Mouse (Mus musculus) stomach, embryonic 14.5 days (tissue): Measurements from ENCODE around the gene Unc5b. TPM values are rescaled to one million over a fixed set of nuclear protein-coding genes. Genes with fewer than 3 reads are reported as not detected.

Experiments used
- ATAC-seq: fragments of 200-750 bp; cut with Nextera tagmentation; 2 replicates; pipeline ENCODE4 v1.8.0; 2017; ENCODE audit warnings: low read depth, moderate TSS enrichment; ENCODE audit not compliant: insufficient number of reproducible peaks, insufficient read depth, low FRiP score
- H3K27ac ChIP-seq: fragments of 300-500 bp; sonication (generic); 2 replicates; pipeline ENCODE4 v1.5.1; 2014; ENCODE audit warnings: mild to moderate bottlenecking, low read length, moderate library complexity, mixed read lengths
- H3K27me3 ChIP-seq: fragments of 300-500 bp; sonication (generic); 2 replicates; pipeline ENCODE4 v1.6.1; 2014; ENCODE audit warnings: low read length, control low read depth, mixed read lengths; ENCODE audit not compliant: control insufficient read depth, insufficient read depth
- H3K36me3 ChIP-seq: fragments of 300-500 bp; sonication (generic); 2 replicates; pipeline ENCODE4 v1.6.1; 2014; ENCODE audit warnings: mild to moderate bottlenecking, control low read depth, low read length, moderate library complexity, mixed read lengths; ENCODE audit not compliant: control insufficient read depth, insufficient read depth
- H3K4me1 ChIP-seq: fragments of 300-500 bp; sonication (generic); 2 replicates; pipeline ENCODE4 v1.6.1; 2014; ENCODE audit warnings: low read length, control low read depth, mixed read lengths; ENCODE audit not compliant: control insufficient read depth, insufficient read depth
- H3K4me2 ChIP-seq: fragments of 300-500 bp; sonication (generic); replicated peaks from 2 replicates; pipeline ENCODE4 v1.6.1; 2014; ENCODE audit warnings: low read depth, low read length, control low read depth
- H3K4me3 ChIP-seq: fragments of 300-500 bp; sonication (generic); 2 replicates; pipeline ENCODE4 v1.5.1; 2014; ENCODE audit warnings: low read depth, low read length, control low read depth
- H3K9ac ChIP-seq: fragments of 300-500 bp; sonication (generic); replicated peaks from 2 replicates; pipeline ENCODE4 v1.6.1; 2014; ENCODE audit warnings: low read depth, mild to moderate bottlenecking, control low read depth, low read length, moderate library complexity, mixed read lengths
- H3K9me3 ChIP-seq: fragments of 300-500 bp; sonication (generic); 2 replicates; pipeline ENCODE4 v1.6.1; 2016; ENCODE audit warnings: low read depth, low read length, control low read depth; ENCODE audit not compliant: control insufficient read depth
- WGBS: fragments of 180-500 bp; shearing (Covaris S2); extraction: QIAGEN DNeasy Blood & Tissue Kit; methylation state at CpG from one replicate; pipeline ENCODE4 v1.1.7; 2014; 5-methylcytosine and 5-hydroxymethylcytosine counted together
- polyA plus RNA-seq: library from polyadenylated mRNA; unstranded; fragments of >200 nt; fragmentation: Nextera tagmentation; extraction: Ambion mirVana; gene quantifications from 2 replicates; pipeline ENCODE4 v1.2.1, GENCODE M21; 2014

Unc5b gene
- polyA plus RNA-seq, 1 experiment from 2014 or later = 4.2 TPM

GRCm38 (mm10) chr10:60807531-60808185 lies 23.7 kb downstream of the Unc5b start:
- Histone ChIP-seq H3K4me2 (peak overlapping the region; percentile 11), H3K27ac (peak overlapping the region; percentile 75), H3K9ac (no peak overlapping the region), H3K4me1 (peaks cover 36% of the 10 kb centered on the region), H3K36me3 (no peaks in the 10 kb centered on the region), H3K27me3 (no peaks in the 10 kb centered on the region), H3K4me3 (no peak overlapping the region), H3K9me3 (no peaks in the 10 kb centered on the region)
- ATAC-seq = peak; percentile 56; the same call in 1 of the 2 replicates
- 30% methylated on average over 22 of the region's 22 CpGs for WGBS

- H3K4me1 ChIP-seq = peaks cover 26% of the 10 kb centered on the region
- no peaks in the 10 kb centered on the region for H3K9me3 ChIP-seq
- H3K9ac ChIP-seq = no peak overlapping the region
- WGBS = 74% methylated on average over 8 of the region's 8 CpGs
- no peak overlapping the region for H3K27ac ChIP-seq
- no peaks in the 10 kb centered on the region for H3K27me3 ChIP-seq
- no peaks in the 10 kb centered on the region for H3K36me3 ChIP-seq
- H3K4me2 ChIP-seq = no peak overlapping the region
- ATAC-seq = no peak
- H3K4me3 ChIP-seq = no peak overlapping the region
Measured at GRCm38 (mm10) chr10:60806207-60806538, 25.2 kb downstream of the Unc5b start.

GRCm38 (mm10) chr10:60805436-60806206 lies 25.8 kb downstream of the Unc5b start:
- WGBS = 68% methylated on average over 21 of the region's 21 CpGs
- peaks cover 29% of the 10 kb centered on the region; the same call in 1 of the 2 replicates for H3K4me1 ChIP-seq
- no peaks in the 10 kb centered on the region for H3K9me3 ChIP-seq
- no peak for ATAC-seq
- H3K27me3 ChIP-seq = no peaks in the 10 kb centered on the region
- H3K4me2 ChIP-seq = no peak overlapping the region
- H3K9ac ChIP-seq = no peak overlapping the region
- no peaks in the 10 kb centered on the region for H3K36me3 ChIP-seq
- no peak overlapping the region for H3K27ac ChIP-seq
- H3K4me3 ChIP-seq = no peak overlapping the region

- Histone ChIP-seq H3K9ac (no peak overlapping the region), H3K4me3 (no peak overlapping the region), H3K36me3 (no peaks in the 10 kb centered on the region), H3K4me1 (peaks cover 31% of the 10 kb centered on the region; the same call in 1 of the 2 replicates), H3K9me3 (no peaks in the 10 kb centered on the region), H3K27ac (no peak overlapping the region), H3K4me2 (no peak overlapping the region), H3K27me3 (no peaks in the 10 kb centered on the region)
- 48% methylated on average over 4 of the region's 4 CpGs for WGBS
- ATAC-seq = no peak
Measured at GRCm38 (mm10) chr10:60804865-60805264, 26.5 kb downstream of the Unc5b start.

- ATAC-seq = no peak
- no peak overlapping the region for H3K27ac ChIP-seq
- no peaks in the 10 kb centered on the region for H3K36me3 ChIP-seq
- H3K4me2 ChIP-seq = no peak overlapping the region
- peaks cover 31% of the 10 kb centered on the region; the same call in 1 of the 2 replicates for H3K4me1 ChIP-seq
- H3K9me3 ChIP-seq = no peaks in the 10 kb centered on the region
- H3K4me3 ChIP-seq = no peak overlapping the region
- H3K27me3 ChIP-seq = no peaks in the 10 kb centered on the region
- H3K9ac ChIP-seq = no peak overlapping the region
- 81% methylated on average over 10 of the region's 10 CpGs for WGBS
Measured at GRCm38 (mm10) chr10:60803971-60804370, 27.4 kb downstream of the Unc5b start.

GRCm38 (mm10) chr10:60801898-60802412 lies 29.4 kb downstream of the Unc5b start:
- peaks cover 23% of the 10 kb centered on the region; the same call in 1 of the 2 replicates for H3K4me1 ChIP-seq
- H3K36me3 ChIP-seq = no peaks in the 10 kb centered on the region
- WGBS = 62% methylated on average over 12 of the region's 12 CpGs
- no peak overlapping the region for H3K4me3 ChIP-seq
- H3K9ac ChIP-seq = no peak overlapping the region
- no peaks in the 10 kb centered on the region for H3K9me3 ChIP-seq
- H3K27me3 ChIP-seq = no peaks in the 10 kb centered on the region
- no peak overlapping the region for H3K4me2 ChIP-seq
- no peak overlapping the region; the same call in 1 of the 2 replicates for H3K27ac ChIP-seq
- no peak for ATAC-seq

GRCm38 (mm10) chr10:60801168-60801897 lies 30.0 kb downstream of the Unc5b start:
- 32% methylated on average over 11 of the region's 11 CpGs for WGBS
- Histone ChIP-seq H3K36me3 (no peaks in the 10 kb centered on the region), H3K4me3 (no peak overlapping the region), H3K27ac (peak overlapping the region; percentile 0; the same call in 1 of the 2 replicates), H3K9me3 (no peaks in the 10 kb centered on the region), H3K27me3 (no peaks in the 10 kb centered on the region), H3K9ac (no peak overlapping the region), H3K4me2 (no peak overlapping the region), H3K4me1 (peaks cover 22% of the 10 kb centered on the region; the same call in 1 of the 2 replicates)
- no peak for ATAC-seq
